Mouse (Mus musculus) limb, embryonic 12.5 days (tissue): ENCODE results near the gene Rarg. TPM values are rescaled to one million over a fixed set of nuclear protein-coding genes. Genes with fewer than 3 reads are reported as not detected.

Experiments used
- ATAC-seq: fragments of 200-750 bp; cut with Nextera tagmentation; 2 replicates; pipeline ENCODE4 v1.8.0; 2017; ENCODE audit warnings: low read depth, moderate TSS enrichment; ENCODE audit not compliant: insufficient number of reproducible peaks, insufficient read depth, low FRiP score, low TSS enrichment
- H3K27ac ChIP-seq: fragments of 300-500 bp; sonication (generic); 2 replicates; pipeline ENCODE4 v1.5.1; 2016; ENCODE audit warnings: mild to moderate bottlenecking, moderate library complexity
- H3K27me3 ChIP-seq: fragments of 300-500 bp; sonication (generic); 2 replicates; pipeline ENCODE4 v1.6.1; 2016; ENCODE audit warnings: mild to moderate bottlenecking, moderate library complexity
- H3K36me3 ChIP-seq: fragments of 300-500 bp; sonication (generic); 2 replicates; pipeline ENCODE4 v1.6.1; 2016; ENCODE audit warnings: mild to moderate bottlenecking, moderate library complexity
- H3K4me1 ChIP-seq: fragments of 300-500 bp; sonication (generic); replicated peaks from 2 replicates; pipeline ENCODE4 v1.6.1; 2016
- H3K4me2 ChIP-seq: fragments of 300-500 bp; sonication (generic); 2 replicates; pipeline ENCODE4 v1.6.1; 2016; ENCODE audit warnings: mild to moderate bottlenecking, moderate library complexity
- H3K4me3 ChIP-seq: fragments of 300-500 bp; sonication (generic); replicated peaks from 2 replicates; pipeline ENCODE4 v1.5.1; 2016; ENCODE audit warnings: mild to moderate bottlenecking
- H3K9ac ChIP-seq: fragments of 300-500 bp; sonication (generic); replicated peaks from 2 replicates; pipeline ENCODE4 v1.6.1; 2016; ENCODE audit warnings: mild to moderate bottlenecking, moderate library complexity
- H3K9me3 ChIP-seq: fragments of 300-500 bp; sonication (generic); 2 replicates; pipeline ENCODE4 v1.6.1; 2016; ENCODE audit warnings: mild to moderate bottlenecking, moderate library complexity
- WGBS: fragments of 180-500 bp; shearing (Covaris S2); methylation state at CpG from one replicate; pipeline ENCODE4 v1.1.7; 2016; 5-methylcytosine and 5-hydroxymethylcytosine counted together
- polyA plus RNA-seq: library from polyadenylated mRNA; unstranded; fragments of >200 nt; fragmentation: Nextera tagmentation; extraction: Ambion mirVana; gene quantifications from 2 replicates; pipeline ENCODE4 v1.2.1, GENCODE M21; 2016

The Rarg gene
- polyA plus RNA-seq, 1 experiment from 2014 or later = 137 TPM

DNA sequence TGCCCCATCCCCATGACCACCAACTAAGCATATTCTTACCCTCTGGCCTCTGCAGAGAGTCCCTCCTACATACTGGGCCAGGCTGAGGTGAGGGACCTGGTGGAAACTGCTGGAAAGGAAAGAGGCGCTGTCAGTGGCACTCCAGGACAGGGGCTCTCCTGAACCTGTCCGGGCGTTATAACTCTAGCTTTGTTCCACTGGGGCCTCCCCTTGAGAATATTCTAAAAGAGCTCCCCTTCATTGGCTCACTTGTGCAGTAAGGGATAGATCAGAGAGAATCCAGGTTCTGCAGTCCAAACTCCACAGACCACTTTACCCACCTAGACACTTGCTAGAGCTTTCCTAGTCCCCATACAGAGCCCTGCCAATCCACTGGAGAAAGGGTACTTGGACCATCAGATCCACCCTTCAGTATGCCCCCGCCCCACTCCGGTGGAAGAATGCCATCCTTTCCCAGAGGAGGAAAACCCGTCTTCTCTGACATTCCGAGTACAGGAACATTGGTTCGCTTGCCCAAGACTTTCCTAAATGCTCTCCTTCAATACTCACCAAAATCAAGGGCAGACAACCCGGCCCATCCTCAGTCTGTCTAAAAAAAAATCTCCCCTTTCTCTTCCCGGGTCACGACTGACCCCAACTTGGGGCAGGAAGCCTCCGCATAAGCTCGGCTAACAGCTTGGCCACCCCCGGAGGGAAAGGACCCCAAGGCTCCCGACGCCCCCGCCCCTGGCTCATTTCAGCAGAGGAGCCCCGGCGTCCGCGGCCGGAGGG lies 701 bp downstream of the Rarg start:
- H3K4me2 ChIP-seq = peak overlapping the region; percentile 92
- peaks cover 80% of the 10 kb centered on the region for H3K4me1 ChIP-seq
- peak overlapping the region; percentile 82 for H3K4me3 ChIP-seq
- 5% methylated on average over 22 of the region's 22 CpGs for WGBS
- H3K9ac ChIP-seq = peak overlapping the region; percentile 93
- peaks cover 29% of the 10 kb centered on the region for H3K36me3 ChIP-seq
- no peaks in the 10 kb centered on the region for H3K9me3 ChIP-seq
- H3K27me3 ChIP-seq = no peaks in the 10 kb centered on the region
- peak overlapping the region; percentile 99 for H3K27ac ChIP-seq
- ATAC-seq = no peak

GRCm38 (mm10) chr15:102255547-102256255 lies 1.6 kb downstream of the Rarg start:
- peak overlapping the region; percentile 93 for H3K9ac ChIP-seq
- no peaks in the 10 kb centered on the region for H3K27me3 ChIP-seq
- peaks cover 38% of the 10 kb centered on the region for H3K36me3 ChIP-seq
- peaks cover 86% of the 10 kb centered on the region for H3K4me1 ChIP-seq
- 31% methylated on average over 13 of the region's 14 CpGs for WGBS
- peak overlapping the region; percentile 92 for H3K4me2 ChIP-seq
- no peaks in the 10 kb centered on the region for H3K9me3 ChIP-seq
- H3K27ac ChIP-seq = peak overlapping the region; percentile 99
- H3K4me3 ChIP-seq = peak overlapping the region; percentile 82
- peak; percentile 55 for ATAC-seq

- Histone ChIP-seq H3K27me3 (no peaks in the 10 kb centered on the region), H3K4me3 (peak overlapping the region; percentile 67; the same call in 1 of the 2 replicates), H3K36me3 (peaks cover 49% of the 10 kb centered on the region), H3K4me1 (peaks cover 81% of the 10 kb centered on the region), H3K9me3 (no peaks in the 10 kb centered on the region), H3K9ac (peak overlapping the region; percentile 52), H3K4me2 (peak overlapping the region; percentile 97), H3K27ac (peak overlapping the region; percentile 100)
- WGBS = 54% methylated on average over 5 of the region's 5 CpGs
- ATAC-seq = no peak
These were observed 6.8 kb downstream of the Rarg start for GRCm38 (mm10) chr15:102250521-102250920.

GRCm38 (mm10) chr15:102249967-102250366 lies 7.3 kb downstream of the Rarg start:
- H3K4me3 ChIP-seq = peak overlapping the region; percentile 67
- H3K27ac ChIP-seq = peak overlapping the region; percentile 100
- no peak for ATAC-seq
- 33% methylated on average over 9 of the region's 9 CpGs for WGBS
- H3K4me1 ChIP-seq = peaks cover 81% of the 10 kb centered on the region
- H3K9ac ChIP-seq = peak overlapping the region; percentile 52
- H3K27me3 ChIP-seq = no peaks in the 10 kb centered on the region
- H3K4me2 ChIP-seq = peak overlapping the region; percentile 97
- H3K36me3 ChIP-seq = peaks cover 48% of the 10 kb centered on the region
- no peaks in the 10 kb centered on the region for H3K9me3 ChIP-seq

- H3K9ac ChIP-seq = peak overlapping the region; percentile 52
- peak; percentile 50; the same call in 1 of the 2 replicates for ATAC-seq
- H3K27ac ChIP-seq = peak overlapping the region; percentile 100
- H3K4me2 ChIP-seq = peak overlapping the region; percentile 97
- peaks cover 45% of the 10 kb centered on the region for H3K36me3 ChIP-seq
- no peaks in the 10 kb centered on the region for H3K9me3 ChIP-seq
- H3K4me1 ChIP-seq = peaks cover 80% of the 10 kb centered on the region
- peak overlapping the region; percentile 67 for H3K4me3 ChIP-seq
- 0% methylated on average over 13 of the region's 13 CpGs for WGBS
- H3K27me3 ChIP-seq = no peaks in the 10 kb centered on the region
These were observed 8.0 kb downstream of the Rarg start for GRCm38 (mm10) chr15:102249251-102249691.

- Histone ChIP-seq H3K27me3 (no peaks in the 10 kb centered on the region), H3K4me3 (peak overlapping the region; percentile 67), H3K9ac (peak overlapping the region; percentile 52; the same call in 1 of the 2 replicates), H3K9me3 (no peaks in the 10 kb centered on the region), H3K4me1 (peaks cover 80% of the 10 kb centered on the region), H3K4me2 (peak overlapping the region; percentile 97), H3K36me3 (peaks cover 40% of the 10 kb centered on the region), H3K27ac (peak overlapping the region; percentile 100)
- ATAC-seq = peak; percentile 44
- 0% methylated on average over 3 of the region's 3 CpGs for WGBS
These were observed 8.5 kb downstream of the Rarg start for GRCm38 (mm10) chr15:102248812-102249191.

DNA sequence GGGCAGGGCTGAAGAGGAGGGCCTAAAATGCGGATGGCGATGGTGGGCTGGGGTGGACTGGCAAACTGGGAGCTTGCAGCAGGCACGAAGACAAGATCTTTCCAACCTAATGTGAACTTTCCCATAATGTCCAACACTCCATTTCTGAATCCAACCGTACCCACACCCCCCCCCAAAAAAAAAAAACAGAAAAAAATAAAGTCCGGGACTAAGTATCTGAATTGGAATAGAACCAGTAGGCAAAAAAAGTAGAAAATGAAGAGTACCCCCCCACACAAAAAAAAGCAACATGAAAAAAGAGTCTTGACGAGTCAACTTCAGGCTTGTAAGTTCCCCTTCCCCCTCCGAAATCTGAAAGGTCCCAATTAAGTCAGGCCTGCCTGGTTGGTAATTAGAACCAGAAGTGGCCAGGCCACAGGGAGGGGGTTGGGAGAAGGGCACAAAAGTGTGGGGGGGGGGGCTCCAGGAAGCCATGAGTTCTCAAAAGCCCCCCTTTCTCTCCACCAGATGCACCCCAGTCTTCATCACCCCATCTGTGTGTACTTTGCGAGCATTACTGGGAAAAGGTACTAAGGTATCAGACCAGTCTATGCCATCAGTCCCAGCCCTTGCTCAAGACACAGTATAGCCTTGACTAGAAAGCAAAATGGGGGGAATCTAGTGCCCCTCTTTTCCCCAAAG lies 9.0 kb downstream of the Rarg start:
- no peak for ATAC-seq
- peak overlapping the region; percentile 67 for H3K4me3 ChIP-seq
- H3K36me3 ChIP-seq = peaks cover 35% of the 10 kb centered on the region
- H3K27ac ChIP-seq = peak overlapping the region; percentile 100
- 1% methylated on average over 8 of the region's 8 CpGs for WGBS
- peak overlapping the region; percentile 67 for H3K9ac ChIP-seq
- no peaks in the 10 kb centered on the region for H3K27me3 ChIP-seq
- no peaks in the 10 kb centered on the region for H3K9me3 ChIP-seq
- peak overlapping the region; percentile 97 for H3K4me2 ChIP-seq
- peaks cover 80% of the 10 kb centered on the region for H3K4me1 ChIP-seq

- Histone ChIP-seq H3K27ac (peak overlapping the region; percentile 100), H3K36me3 (peaks cover 29% of the 10 kb centered on the region), H3K4me1 (peaks cover 81% of the 10 kb centered on the region), H3K9me3 (no peaks in the 10 kb centered on the region), H3K4me3 (peak overlapping the region; percentile 67), H3K9ac (peak overlapping the region; percentile 67), H3K4me2 (peak overlapping the region; percentile 97), H3K27me3 (no peaks in the 10 kb centered on the region)
- under 1% methylated on average over 42 of the region's 65 CpGs for WGBS
- ATAC-seq = peak; percentile 13
These were observed 9.8 kb downstream of the Rarg start for GRCm38 (mm10) chr15:102247252-102248130.

GRCm38 (mm10) chr15:102246866-102247251 lies 10.5 kb downstream of the Rarg start:
- 0% methylated on average over 34 of the region's 35 CpGs for WGBS
- Histone ChIP-seq H3K4me1 (peaks cover 81% of the 10 kb centered on the region), H3K4me3 (peak overlapping the region; percentile 67), H3K4me2 (peak overlapping the region; percentile 97), H3K27me3 (no peaks in the 10 kb centered on the region), H3K36me3 (peaks cover 26% of the 10 kb centered on the region), H3K9ac (peak overlapping the region; percentile 82), H3K27ac (peak overlapping the region; percentile 100), H3K9me3 (no peaks in the 10 kb centered on the region)
- ATAC-seq = peak; percentile 38
